Mouse (Mus musculus): ENCODE measurements around the gene Chst8. TPM values are rescaled to one million over a fixed set of nuclear protein-coding genes. Genes with fewer than 3 reads are reported as not detected.
A peak's percentile ranks its signal among the peaks of the same experiment; 100 is the strongest.

Gene Chst8
- polyA plus RNA-seq (2012; rRNA removed) (1.3 and 2.0 TPM in 2 replicates), polyA plus RNA-seq (2014; fragmentation: Nextera tagmentation; extraction: Ambion mirVana) (0.80 and 1.1 TPM in 2 replicates)

GRCm38 (mm10) chr7:34812531-34813111 is at the start of gene Chst8:
Gene Chst8 (minus strand): TSS chr7:34812711.
- peaks cover 6% of the 10 kb centered on the region; the same call in 1 of the 2 replicates for H3K4me1 ChIP-seq (ENCODE audit: control insufficient read depth, insufficient read depth, low read length)
- peak within 1 kb of the TSS; percentile 48 for H3K9ac ChIP-seq (ENCODE audit: low read depth, low read length, severe bottlenecking)
- no peaks in the 10 kb centered on the region for H3K9me3 ChIP-seq (ENCODE audit: control insufficient read depth, low read length)
- no peak within 1 kb of the TSS for H3K27ac ChIP-seq (replicated peaks; ENCODE audit: low read depth, low read length)
- peak; percentile 47 for DNase-seq (ENCODE audit: low spot score)
- H3K4me2 ChIP-seq (replicated peaks; ENCODE audit: low read depth, low read length, severe bottlenecking) = peak within 1 kb of the TSS; percentile 94
- H3K36me3 ChIP-seq (ENCODE audit: control insufficient read depth, insufficient read depth, low read length) = no peaks in the 10 kb centered on the region
- peaks cover 45% of the 10 kb centered on the region for H3K27me3 ChIP-seq (ENCODE audit: control insufficient read depth, insufficient read depth, low read length)
- ATAC-seq (ENCODE audit: low FRiP score, low read depth) = peak; percentile 72
- WGBS = under 1% methylated on average over 45 of the region's 65 CpGs
- peak within 1 kb of the TSS; percentile 57 for H3K4me3 ChIP-seq (replicated peaks; ENCODE audit: low read length)
- no peak for TF ChIP-seq POLR2A (IDR thresholded peaks at IDR 0.05; ENCODE audit: borderline replicate concordance, extremely low read depth, insufficient read depth, insufficient read length)

GRCm38 (mm10) chr7:34858291-34858690 is 45.8 kb upstream of the Chst8 start:
- H3K4me1 ChIP-seq (ENCODE audit: control insufficient read depth, insufficient read depth, low read length) = peaks cover 3% of the 10 kb centered on the region; the same call in 1 of the 2 replicates
- no peak overlapping the region for H3K27ac ChIP-seq (replicated peaks; ENCODE audit: low read depth, low read length)
- H3K4me2 ChIP-seq (replicated peaks; ENCODE audit: low read depth, low read length, severe bottlenecking) = no peak overlapping the region
- H3K36me3 ChIP-seq (ENCODE audit: control insufficient read depth, insufficient read depth, low read length) = no peaks in the 10 kb centered on the region
- no peak for TF ChIP-seq POLR2A (IDR thresholded peaks at IDR 0.05; ENCODE audit: borderline replicate concordance, extremely low read depth, insufficient read depth, insufficient read length)
- H3K9me3 ChIP-seq (ENCODE audit: control insufficient read depth, low read length) = no peaks in the 10 kb centered on the region
- ATAC-seq (ENCODE audit: low FRiP score, low read depth) (no peak), DNase-seq (ENCODE audit: low spot score) (no peak)
- H3K4me3 ChIP-seq (replicated peaks; ENCODE audit: low read length) = no peak overlapping the region
- H3K27me3 ChIP-seq (ENCODE audit: control insufficient read depth, insufficient read depth, low read length) = no peaks in the 10 kb centered on the region
- WGBS = 41% methylated on average over 2 of the region's 2 CpGs
- no peak overlapping the region for H3K9ac ChIP-seq (ENCODE audit: low read depth, low read length, severe bottlenecking)

GRCm38 (mm10) chr7:34854781-34855352 is 42.4 kb upstream of the Chst8 start:
- Histone ChIP-seq H3K4me1 (ENCODE audit: control insufficient read depth, insufficient read depth, low read length) (peaks cover 3% of the 10 kb centered on the region; the same call in 1 of the 2 replicates), H3K4me2 (replicated peaks; ENCODE audit: low read depth, low read length, severe bottlenecking) (no peak overlapping the region)

DNA sequence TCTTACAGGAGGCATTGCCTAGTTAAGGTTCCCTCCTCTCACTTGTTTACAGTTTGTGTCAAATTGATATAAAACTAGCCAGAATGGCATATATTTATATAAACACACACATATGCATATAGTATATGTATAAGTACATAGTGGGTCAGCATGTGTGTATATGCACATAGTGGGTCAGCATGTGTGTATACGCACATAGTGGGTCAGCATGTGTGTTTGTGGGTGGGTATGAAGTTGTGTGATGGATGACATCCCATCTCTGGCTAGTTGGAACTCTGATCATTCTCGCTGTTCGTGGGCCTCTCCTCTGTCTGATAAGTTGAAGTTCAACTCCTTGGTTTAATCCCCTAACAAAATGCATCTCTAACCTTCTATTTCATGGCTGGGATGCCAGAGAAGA is 40.9 kb upstream of the Chst8 start:
- Histone ChIP-seq H3K9ac (ENCODE audit: low read depth, low read length, severe bottlenecking) (no peak overlapping the region), H3K27ac (replicated peaks; ENCODE audit: low read depth, low read length) (no peak overlapping the region), H3K4me1 (ENCODE audit: control insufficient read depth, insufficient read depth, low read length) (peaks cover 3% of the 10 kb centered on the region; the same call in 1 of the 2 replicates), H3K4me3 (replicated peaks; ENCODE audit: low read length) (no peak overlapping the region), H3K9me3 (ENCODE audit: control insufficient read depth, low read length) (peaks cover 10% of the 10 kb centered on the region), H3K36me3 (ENCODE audit: control insufficient read depth, insufficient read depth, low read length) (no peaks in the 10 kb centered on the region), H3K27me3 (ENCODE audit: control insufficient read depth, insufficient read depth, low read length) (no peaks in the 10 kb centered on the region), H3K4me2 (replicated peaks; ENCODE audit: low read depth, low read length, severe bottlenecking) (no peak overlapping the region)
- no peak for TF ChIP-seq POLR2A (IDR thresholded peaks at IDR 0.05; ENCODE audit: borderline replicate concordance, extremely low read depth, insufficient read depth, insufficient read length)
- ATAC-seq (ENCODE audit: low FRiP score, low read depth) (no peak), DNase-seq (ENCODE audit: low spot score) (no peak)
- WGBS = 94% methylated on average over 3 of the region's 3 CpGs

More at GRCm38 (mm10) chr7:34854781-34855352, 42.4 kb upstream of the Chst8 start:
- ATAC-seq (ENCODE audit: low FRiP score, low read depth) (no peak), DNase-seq (ENCODE audit: low spot score) (no peak)
- Histone ChIP-seq H3K9ac (ENCODE audit: low read depth, low read length, severe bottlenecking) (no peak overlapping the region), H3K4me3 (replicated peaks; ENCODE audit: low read length) (no peak overlapping the region), H3K9me3 (ENCODE audit: control insufficient read depth, low read length) (no peaks in the 10 kb centered on the region), H3K27ac (replicated peaks; ENCODE audit: low read depth, low read length) (no peak overlapping the region), H3K27me3 (ENCODE audit: control insufficient read depth, insufficient read depth, low read length) (no peaks in the 10 kb centered on the region), H3K36me3 (ENCODE audit: control insufficient read depth, insufficient read depth, low read length) (no peaks in the 10 kb centered on the region)
- TF ChIP-seq POLR2A (IDR thresholded peaks at IDR 0.05; ENCODE audit: borderline replicate concordance, extremely low read depth, insufficient read depth, insufficient read length) = no peak
- WGBS = 83% methylated on average over 6 of the region's 6 CpGs

DNA sequence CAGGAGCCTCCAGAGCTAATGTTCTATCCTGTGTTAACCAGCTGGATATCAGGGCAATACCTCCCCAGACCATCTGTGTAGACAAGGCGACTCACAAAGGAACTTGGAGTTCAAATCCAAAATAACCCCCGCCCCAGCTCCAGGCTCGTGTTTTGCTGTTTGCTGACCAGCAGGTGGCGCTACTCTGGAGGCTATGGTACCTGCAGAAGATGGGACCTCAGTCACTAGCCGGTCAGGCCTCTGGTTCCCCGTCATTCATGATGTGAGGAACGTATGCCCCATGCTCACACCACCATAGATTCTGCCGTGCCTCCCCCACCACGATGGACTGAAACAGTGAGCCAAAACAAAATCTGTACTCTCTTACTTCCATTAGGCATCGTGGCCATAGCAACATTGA is 37.1 kb upstream of the Chst8 start:
- WGBS = 38% methylated on average over 10 of the region's 10 CpGs
- H3K4me2 ChIP-seq (replicated peaks; ENCODE audit: low read depth, low read length, severe bottlenecking) = no peak overlapping the region
- no peaks in the 10 kb centered on the region for H3K4me1 ChIP-seq (ENCODE audit: control insufficient read depth, insufficient read depth, low read length)
- no peak overlapping the region for H3K9ac ChIP-seq (ENCODE audit: low read depth, low read length, severe bottlenecking)
- no peak for DNase-seq (ENCODE audit: low spot score)
- H3K36me3 ChIP-seq (ENCODE audit: control insufficient read depth, insufficient read depth, low read length) = no peaks in the 10 kb centered on the region
- peaks cover 10% of the 10 kb centered on the region for H3K9me3 ChIP-seq (ENCODE audit: control insufficient read depth, low read length)
- H3K27ac ChIP-seq (replicated peaks; ENCODE audit: low read depth, low read length) = no peak overlapping the region
- no peaks in the 10 kb centered on the region for H3K27me3 ChIP-seq (ENCODE audit: control insufficient read depth, insufficient read depth, low read length)
- no peak for TF ChIP-seq POLR2A (IDR thresholded peaks at IDR 0.05; ENCODE audit: borderline replicate concordance, extremely low read depth, insufficient read depth, insufficient read length)
- no peak overlapping the region for H3K4me3 ChIP-seq (replicated peaks; ENCODE audit: low read length)
- no peak for ATAC-seq (ENCODE audit: low FRiP score, low read depth)

All from limb, embryonic 14.5 days (tissue).